Mouse (Mus musculus) embryonic stem cell, embryonic (primary cell): ENCODE measurements around the gene Ankrd10.
"Not testable (repeated sequence)": the region's sequence is repeated elsewhere in the genome, so short reads cannot be mapped to it uniquely, and the experiment has no call there.

Experiments used
- CTCF ChIA-PET, 4 experiments: fragments of 300-600 bp in 2 of 4; fragments of 350-600 bp in 2 of 4; sonication (Branson Sonifier 250); formaldehyde crosslinking; loops; one replicate each; lab custom pipeline; 2022; ENCODE audit warnings: inconsistent platforms in 2 of 4; lab: Charles Lee
- POLR2A ChIA-PET, 4 experiments: fragments of 300-600 bp in 2 of 4; fragments of 350-600 bp in 2 of 4; sonication (Branson Sonifier 250); formaldehyde crosslinking; loops; one replicate each; lab custom pipeline; 2022; ENCODE audit warnings: antibody characterized with exemption in 4 of 4, inconsistent platforms in 1 of 4; lab: Charles Lee

The Ankrd10 gene

GRCm38 (mm10) chr8:11635611-11636081, at the start of gene Ankrd10:
Gene Ankrd10 (minus strand): TSS chr8:11635757.
- CTCF ChIA-PET: interaction anchor here in 2 of 4 experiments (0.6 to 2.1 kb wide), 6 partner anchors 17 to 215 kb away, joined by 3 to 6 read pairs (median 3); partner anchors contain the start of gene 1700016D06Rik (in 1 of the 2)

GRCm38 (mm10) chr8:11684558-11684957, 49.0 kb upstream of the Ankrd10 start:
- POLR2A ChIA-PET: no interaction called here
- CTCF ChIA-PET: no interaction called here

More at GRCm38 (mm10) chr8:11635611-11636081, at the start of gene Ankrd10:
- POLR2A ChIA-PET: interaction anchor here (0.6 to 41.6 kb wide), 70 partner anchors 8 to 1573 kb away, joined by 3 to 1282 read pairs (median 5); partner anchors contain the start of genes 1700016D06Rik (in 3 of the 4), Ing1 (in 3 of the 4), Ankrd10 (in 1 of the 4) and Col4a1 (in 1 of the 4)

GRCm38 (mm10) chr8:11668308-11668707, 32.8 kb upstream of the Ankrd10 start:
- CTCF ChIA-PET: no interaction called here
- POLR2A ChIA-PET: interaction anchor here in 3 of 4 experiments (0.8 to 2.0 kb wide), 7 partner anchors 13 to 911 kb away, joined by 3 to 7 read pairs (median 3); partner anchors contain the start of gene Ankrd10 (in 1 of the 3)

GRCm38 (mm10) chr8:11666023-11666716, 30.6 kb upstream of the Ankrd10 start:
- POLR2A ChIA-PET: interaction anchor here in 3 of 4 experiments (0.6 to 3.7 kb wide), 19 partner anchors 17 to 913 kb away, joined by 3 to 46 read pairs (median 4); partner anchors contain the start of genes Ankrd10 (in 3 of the 3), 1700016D06Rik (in 1 of the 3) and Ing1 (in 1 of the 3)
- CTCF ChIA-PET: not testable (repeated sequence)

GRCm38 (mm10) chr8:11661969-11662368, 26.4 kb upstream of the Ankrd10 start:
- POLR2A ChIA-PET: interaction anchor here in 1 of 4 experiments (0.6 to 0.9 kb wide), 2 partner anchors 11 to 45 kb away, joined by 5 read pairs; no protein-coding TSS in a partner anchor
- CTCF ChIA-PET: interaction anchor here in 1 of 4 experiments (0.6 kb wide), 1 partner anchor 670 kb away, joined by 3 read pairs; no protein-coding TSS in a partner anchor

GRCm38 (mm10) chr8:11650021-11650420, 14.5 kb upstream of the Ankrd10 start:
- POLR2A ChIA-PET: interaction anchor here in 3 of 4 experiments (0.9 to 12.7 kb wide), 26 partner anchors 8 to 930 kb away, joined by 3 to 241 read pairs (median 6); partner anchors contain the start of genes Ankrd10 (in 3 of the 3), 1700016D06Rik (in 2 of the 3) and Ing1 (in 2 of the 3)

GRCm38 (mm10) chr8:11643123-11643522, 7.6 kb upstream of the Ankrd10 start:
- POLR2A ChIA-PET: interaction anchor here in 2 of 4 experiments (1.0 to 37.8 kb wide), 13 partner anchors 12 to 937 kb away, joined by 3 to 1282 read pairs (median 7); partner anchors contain the start of genes Ankrd10 (in 2 of the 2) and Ing1 (in 2 of the 2)
- CTCF ChIA-PET: interaction anchor here in 1 of 4 experiments (0.5 kb wide), 1 partner anchor 288 kb away, joined by 3 read pairs; no protein-coding TSS in a partner anchor

More at GRCm38 (mm10) chr8:11650021-11650420, 14.5 kb upstream of the Ankrd10 start:
- CTCF ChIA-PET: no interaction called here

GRCm38 (mm10) chr8:11640606-11641005, 5.0 kb upstream of the Ankrd10 start:
- CTCF ChIA-PET: interaction anchor here in 1 of 4 experiments (1.0 kb wide), 1 partner anchor 24 kb away, joined by 4 read pairs; no protein-coding TSS in a partner anchor
- POLR2A ChIA-PET: interaction anchor here in 3 of 4 experiments (1.0 to 37.8 kb wide), 19 partner anchors 9 to 85 kb away, joined by 3 to 1282 read pairs (median 8); partner anchors contain the start of genes Ankrd10 (in 2 of the 3) and Ing1 (in 2 of the 3)

- ChIA-PET CTCF (interaction anchor here in 1 of 4 experiments (0.5 kb wide), 1 partner anchor 69 kb away, joined by 5 read pairs; no protein-coding TSS in a partner anchor), POLR2A (interaction anchor here in 3 of 4 experiments (1.7 to 37.8 kb wide), 9 partner anchors 9 to 82 kb away, joined by 6 to 1282 read pairs (median 49); partner anchors contain the start of genes 1700016D06Rik (in 2 of the 3), Ing1 (in 2 of the 3) and Ankrd10 (in 1 of the 3))
These were observed 2.0 kb upstream of the Ankrd10 start for GRCm38 (mm10) chr8:11637531-11637930.

GRCm38 (mm10) chr8:11636324-11637057, 934 bp upstream of the Ankrd10 start:
- CTCF ChIA-PET: interaction anchor here in 2 of 4 experiments (0.7 to 1.1 kb wide), 3 partner anchors 18 to 119 kb away, joined by 3 to 6 read pairs (median 3); no protein-coding TSS in a partner anchor

GRCm38 (mm10) chr8:11635012-11635577, 462 bp downstream of the Ankrd10 start:
- POLR2A ChIA-PET: interaction anchor here (0.5 to 41.6 kb wide), 63 partner anchors 7 to 945 kb away, joined by 3 to 1282 read pairs (median 6); partner anchors contain the start of genes 1700016D06Rik (in 3 of the 4), Ing1 (in 3 of the 4), Arhgef7 (in 2 of the 4) and Ankrd10 (in 1 of the 4)
- CTCF ChIA-PET: interaction anchor here in 2 of 4 experiments (0.6 to 2.1 kb wide), 5 partner anchors 19 to 214 kb away, joined by 3 to 6 read pairs (median 3); partner anchors contain the start of gene 1700016D06Rik (in 1 of the 2)

More at GRCm38 (mm10) chr8:11636324-11637057, 934 bp upstream of the Ankrd10 start:
- POLR2A ChIA-PET: interaction anchor here (0.5 to 41.6 kb wide), 58 partner anchors 8 to 1572 kb away, joined by 3 to 1282 read pairs (median 6); partner anchors contain the start of genes 1700016D06Rik (in 3 of the 4), Ing1 (in 3 of the 4), Ankrd10 (in 1 of the 4) and Col4a1 (in 1 of the 4)

GRCm38 (mm10) chr8:11634331-11635011, 1.1 kb downstream of the Ankrd10 start:
- ChIA-PET CTCF (interaction anchor here in 1 of 4 experiments (2.1 kb wide), 1 partner anchor 66 kb away, joined by 6 read pairs; the partner anchor contains the start of gene 1700016D06Rik), POLR2A (interaction anchor here (0.6 to 41.6 kb wide), 47 partner anchors 6 to 896 kb away, joined by 3 to 1282 read pairs (median 7); partner anchors contain the start of genes 1700016D06Rik (in 3 of the 4), Ing1 (in 3 of the 4), Arhgef7 (in 2 of the 4) and Ankrd10 (in 1 of the 4))

GRCm38 (mm10) chr8:11633414-11633813, 2.1 kb downstream of the Ankrd10 start:
- ChIA-PET POLR2A (interaction anchor here in 3 of 4 experiments (0.6 to 41.6 kb wide), 26 partner anchors 5 to 849 kb away, joined by 3 to 1282 read pairs (median 8); partner anchors contain the start of genes 1700016D06Rik (in 2 of the 3), Ing1 (in 2 of the 3) and Ankrd10 (in 1 of the 3)), CTCF (interaction anchor here in 1 of 4 experiments (2.1 kb wide), 1 partner anchor 67 kb away, joined by 6 read pairs; the partner anchor contains the start of gene 1700016D06Rik)

- ChIA-PET POLR2A (interaction anchor here in 3 of 4 experiments (0.6 to 41.6 kb wide), 16 partner anchors 4 to 164 kb away, joined by 3 to 1282 read pairs (median 7); partner anchors contain the start of genes Ing1 (in 2 of the 3), 1700016D06Rik (in 1 of the 3) and Ankrd10 (in 1 of the 3)), CTCF (no interaction called here)
These were observed 3.2 kb downstream of the Ankrd10 start for GRCm38 (mm10) chr8:11632406-11632805.

GRCm38 (mm10) chr8:11629206-11629605, 6.4 kb downstream of the Ankrd10 start:
- ChIA-PET POLR2A (interaction anchor here in 3 of 4 experiments (0.6 to 41.6 kb wide), 20 partner anchors 1 to 965 kb away, joined by 3 to 1282 read pairs (median 6); partner anchors contain the start of genes Ing1 (in 2 of the 3), 1700016D06Rik (in 1 of the 3) and Ankrd10 (in 1 of the 3)), CTCF (no interaction called here)
